Mouse (Mus musculus): ENCODE data around the gene Gpatch11. TPM values are rescaled to one million over a fixed set of nuclear protein-coding genes. Genes with fewer than 3 reads are reported as not detected.

The Gpatch11 gene
- 39.6 and 48.8 TPM in 2 replicates for polyA plus RNA-seq (2015; fragmentation: Nextera tagmentation; extraction: Ambion mirVana)

GRCm38 (mm10) chr17:78834856-78835835, at the start of gene Gpatch11, which contains the start of gene Heatr5b:
TSS of gene Gpatch11 (plus strand) at chr17:78835567.
TSS of gene Heatr5b (minus strand) at chr17:78835364.

GRCm38 (mm10) chr17:78882401-78883112, 47.2 kb downstream of the Gpatch11 start, which contains the start of gene Eif2ak2:
TSS of gene Eif2ak2 (minus strand) at chr17:78882573.

Other genes starting within 250 kb of the Gpatch11 start
- gene Strn, start 98.4 kb upstream of the Gpatch11 start, polyA plus RNA-seq (2015; fragmentation: Nextera tagmentation; extraction: Ambion mirVana) = 2.9 and 3.3 TPM in 2 replicates
- gene Heatr5b, start 203 bp upstream of the Gpatch11 start, polyA plus RNA-seq (2015; fragmentation: Nextera tagmentation; extraction: Ambion mirVana) = 5.3 and 6.5 TPM in 2 replicates
- gene Eif2ak2, start 47.0 kb downstream of the Gpatch11 start, polyA plus RNA-seq (2015; fragmentation: Nextera tagmentation; extraction: Ambion mirVana) = 13.3 and 20.6 TPM in 2 replicates
- gene Sult6b1, start 71.4 kb downstream of the Gpatch11 start, polyA plus RNA-seq (2015; fragmentation: Nextera tagmentation; extraction: Ambion mirVana) = 0.22 and 0.90 TPM in 2 replicates
- 222 and 311 TPM in 2 replicates for gene Cebpzos, start 80.9 kb downstream of the Gpatch11 start, polyA plus RNA-seq (2015; fragmentation: Nextera tagmentation; extraction: Ambion mirVana)
- gene Cebpz, start 101.5 kb downstream of the Gpatch11 start, polyA plus RNA-seq (2015; fragmentation: Nextera tagmentation; extraction: Ambion mirVana) = 43.0 and 58.4 TPM in 2 replicates
- 34.8 and 48.2 TPM in 2 replicates for gene Ndufaf7, start 101.6 kb downstream of the Gpatch11 start, polyA plus RNA-seq (2015; fragmentation: Nextera tagmentation; extraction: Ambion mirVana)
- gene Prkd3, start 185.2 kb downstream of the Gpatch11 start, polyA plus RNA-seq (2015; fragmentation: Nextera tagmentation; extraction: Ambion mirVana) = 14.5 and 17.2 TPM in 2 replicates
- 26.8 and 30.7 TPM in 2 replicates for gene Qpct, start 216.3 kb downstream of the Gpatch11 start, polyA plus RNA-seq (2015; fragmentation: Nextera tagmentation; extraction: Ambion mirVana)